Mouse (Mus musculus) kidney, adult 2 months (tissue): ENCODE data around the gene Nxf3. TPM values are rescaled to one million over a fixed set of nuclear protein-coding genes. Genes with fewer than 3 reads are reported as not detected.
"Not testable (repeated sequence)": the region's sequence is repeated elsewhere in the genome, so short reads cannot be mapped to it uniquely, and the experiment has no call there.

Source experiments
- DNase-seq: peaks from one replicate; pipeline ENCODE4 v3.0.0; 2021
- H3K27ac ChIP-seq: fragments of 200-500 bp; 2 replicates; pipeline ENCODE4 v1.5.1; 2012; ENCODE audit warnings: low read depth, low read length, control low read depth, inconsistent platforms; ENCODE audit not compliant: insufficient read depth
- H3K27me3 ChIP-seq: fragments of 200-500 bp; replicated peaks from 2 replicates; pipeline ENCODE4 v1.6.1; 2012; ENCODE audit warnings: mild to moderate bottlenecking, moderate library complexity, low read length, inconsistent platforms; ENCODE audit not compliant: control insufficient read depth, insufficient read depth
- H3K36me3 ChIP-seq: fragments of 200-500 bp; 2 replicates; pipeline ENCODE4 v1.6.1; 2012; ENCODE audit warnings: mild to moderate bottlenecking, moderate library complexity, low read length, inconsistent platforms; ENCODE audit not compliant: control insufficient read depth, insufficient read depth
- H3K4me1 ChIP-seq: fragments of 200-500 bp; 2 replicates; pipeline ENCODE4 v1.6.1; 2011; ENCODE audit warnings: low read length; ENCODE audit not compliant: control insufficient read depth, insufficient read depth
- H3K4me3 ChIP-seq: fragments of 200-500 bp; 2 replicates; pipeline ENCODE4 v1.5.1; 2011; ENCODE audit warnings: mild to moderate bottlenecking, low read depth, low read length, control low read depth; ENCODE audit not compliant: insufficient read depth
- CTCF ChIP-seq: fragments of 200-500 bp; conservative IDR thresholded peaks from 2 replicates; pipeline ENCODE4 v1.5.1; 2011; ENCODE audit warnings: low read depth, mild to moderate bottlenecking, control low read depth, low read length, moderate library complexity, mixed read lengths; ENCODE audit not compliant: insufficient read depth, insufficient read length
- POLR2A ChIP-seq: fragments of 200-500 bp; IDR thresholded peaks from one replicate; pipeline ENCODE4 v1.6.1; 2011; ENCODE audit warnings: low read depth, low read length, control low read depth
- WGBS: fragments of 180-500 bp; shearing (Covaris S2); methylation state at CpG from one replicate; pipeline ENCODE4 v1.1.7; 2018; 5-methylcytosine and 5-hydroxymethylcytosine counted together
- polyA plus RNA-seq: library from polyadenylated mRNA; depleted of rRNA; stranded (reverse); fragments of >200 nt; gene quantifications from 2 replicates; pipeline ENCODE4 v1.2.3, GENCODE M21; 2012

Nxf3 gene
- polyA plus RNA-seq, 1 experiment, result not detected

DNA sequence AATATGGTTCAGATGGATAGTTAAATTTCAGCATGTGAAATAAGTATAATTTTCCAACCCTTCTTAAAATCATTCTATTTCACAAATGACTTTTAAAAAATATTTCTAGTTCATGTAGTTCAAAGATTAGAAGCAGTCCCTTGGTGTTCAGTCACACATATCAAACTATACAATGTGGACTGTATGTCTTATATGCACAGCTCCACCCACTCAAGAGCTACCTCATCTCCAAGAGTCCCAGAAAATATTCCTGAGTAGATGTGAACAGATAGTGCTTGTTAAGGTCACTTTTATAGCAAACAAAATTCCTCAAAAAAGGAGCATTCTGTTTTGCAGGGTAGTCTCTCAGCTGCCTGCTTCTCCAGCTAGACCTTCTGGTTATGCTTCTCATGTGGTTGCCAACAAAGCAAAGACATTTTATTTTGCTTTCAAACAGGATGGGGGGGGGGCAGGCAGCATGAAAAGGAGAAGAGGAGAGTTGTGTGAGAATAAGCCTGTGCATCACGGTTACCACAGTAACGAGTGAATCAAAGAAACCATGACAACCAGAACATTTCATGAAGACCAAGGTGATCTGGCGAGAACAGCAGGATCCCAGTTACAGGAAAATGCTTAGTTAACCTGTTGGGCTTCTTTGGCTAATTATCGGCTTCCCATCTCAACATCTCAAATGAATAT lies 19.1 kb upstream of the Nxf3 start:
- DNase-seq, result no peak
- H3K27ac ChIP-seq, result no peak overlapping the region
- WGBS, result 72% methylated on average over 4 of the region's 4 CpGs
- no peaks in the 10 kb centered on the region for H3K27me3 ChIP-seq
- no peaks in the 10 kb centered on the region for H3K4me1 ChIP-seq
- H3K36me3 ChIP-seq, result no peaks in the 10 kb centered on the region
- TF ChIP-seq CTCF, result no peak
- TF ChIP-seq POLR2A, result no peak
- no peak overlapping the region for H3K4me3 ChIP-seq

DNA sequence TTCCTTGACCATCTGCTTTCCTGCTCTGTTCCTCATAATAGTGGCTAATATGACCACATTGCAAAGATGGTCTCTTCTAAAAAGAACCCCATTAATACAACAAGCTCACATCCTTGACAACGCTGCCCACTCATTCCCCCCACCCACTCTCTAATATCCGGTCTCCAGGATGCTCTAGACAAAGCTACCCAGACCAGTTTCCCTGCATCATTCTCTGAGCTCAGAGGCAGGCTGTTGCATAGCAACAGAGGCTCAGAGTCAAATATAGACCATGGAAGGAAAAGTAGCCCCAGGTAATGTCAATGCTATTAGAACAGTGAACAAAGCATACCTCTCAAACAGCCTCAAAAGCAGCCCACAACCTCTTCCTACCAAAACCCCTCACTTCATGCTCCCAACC lies 9.4 kb upstream of the Nxf3 start:
- Histone ChIP-seq H3K27ac (no peak overlapping the region), H3K4me3 (no peak overlapping the region), H3K27me3 (no peaks in the 10 kb centered on the region), H3K4me1 (no peaks in the 10 kb centered on the region), H3K36me3 (no peaks in the 10 kb centered on the region)
- WGBS, result 46% methylated on average over 2 of the region's 2 CpGs
- DNase-seq, result no peak
- TF ChIP-seq CTCF (no peak), POLR2A (no peak)

GRCm38 (mm10) chrX:136092497-136093279 lies 7.6 kb upstream of the Nxf3 start:
- WGBS, result 30% methylated on average over 2 of the region's 2 CpGs
- DNase-seq, result no peak
- H3K36me3 ChIP-seq, result no peaks in the 10 kb centered on the region
- no peak overlapping the region for H3K27ac ChIP-seq
- H3K27me3 ChIP-seq, result no peaks in the 10 kb centered on the region
- H3K4me3 ChIP-seq, result no peak overlapping the region
- TF ChIP-seq POLR2A (no peak), CTCF (no peak)
- H3K4me1 ChIP-seq, result no peaks in the 10 kb centered on the region

- not testable (repeated sequence) for H3K27ac ChIP-seq
These were observed 17.0 kb downstream of the Nxf3 start, which contains the start of gene Bex2 for GRCm38 (mm10) chrX:136068020-136068419. Bex2 (minus strand) TSS chrX:136068236.

GRCm38 (mm10) chrX:136067201-136067991 lies 17.7 kb downstream of the Nxf3 start:
- H3K4me3 ChIP-seq, H3K27ac ChIP-seq, H3K4me1 ChIP-seq, H3K27me3 ChIP-seq, DNase-seq, H3K36me3 ChIP-seq: not testable (repeated sequence)
- 13% methylated on average over 3 of the region's 48 CpGs for WGBS

More at GRCm38 (mm10) chrX:136068020-136068419, 17.0 kb downstream of the Nxf3 start, which contains the start of gene Bex2:
- no CpG with 5 or more reads among the region's 32 CpGs for WGBS
- not testable (repeated sequence) for H3K27me3 ChIP-seq, H3K4me1 ChIP-seq, H3K4me3 ChIP-seq, H3K36me3 ChIP-seq, DNase-seq

DNA sequence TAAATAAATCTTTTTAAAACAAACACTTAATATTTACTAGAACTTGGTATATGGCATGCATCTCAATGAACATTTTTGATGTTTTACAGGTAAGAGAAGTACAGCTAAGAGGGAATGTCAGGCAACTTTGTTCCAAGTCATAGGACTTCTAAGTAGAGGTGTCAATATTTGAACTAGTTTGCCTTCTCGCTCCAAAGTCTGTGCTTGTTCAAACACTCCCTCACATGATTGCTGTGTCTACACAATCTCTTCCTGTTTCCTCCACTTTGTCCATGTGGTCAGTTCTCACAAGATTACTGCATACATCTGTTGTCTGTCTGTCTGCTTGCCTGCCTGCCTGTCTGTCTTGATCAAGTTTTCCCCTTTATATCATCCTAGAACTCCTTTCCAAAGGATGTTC lies 24.4 kb downstream of the Nxf3 start:
- WGBS, result 65% methylated on average over 1 of the region's 1 CpGs
- no peak for DNase-seq
- Histone ChIP-seq H3K4me3 (no peak overlapping the region), H3K27ac (no peak overlapping the region), H3K4me1 (no peaks in the 10 kb centered on the region), H3K27me3 (no peaks in the 10 kb centered on the region), H3K36me3 (no peaks in the 10 kb centered on the region)
- no peak for TF ChIP-seq POLR2A
- TF ChIP-seq CTCF, result no peak

- Histone ChIP-seq H3K27ac (no peak overlapping the region), H3K27me3 (no peaks in the 10 kb centered on the region), H3K4me1 (no peaks in the 10 kb centered on the region), H3K4me3 (no peak overlapping the region), H3K36me3 (no peaks in the 10 kb centered on the region)
- no peak for TF ChIP-seq CTCF
- no peak for TF ChIP-seq POLR2A
- no peak for DNase-seq
- WGBS, result 79% methylated on average over 2 of the region's 2 CpGs
These were observed 33.8 kb downstream of the Nxf3 start for GRCm38 (mm10) chrX:136051219-136051618.
